Mouse (Mus musculus): ENCODE results near the gene Adamts17. TPM values are rescaled to one million over a fixed set of nuclear protein-coding genes. Genes with fewer than 3 reads are reported as not detected.

The Adamts17 gene
- polyA plus RNA-seq, 1 experiment from 2014 or later: 3.5 TPM

DNA sequence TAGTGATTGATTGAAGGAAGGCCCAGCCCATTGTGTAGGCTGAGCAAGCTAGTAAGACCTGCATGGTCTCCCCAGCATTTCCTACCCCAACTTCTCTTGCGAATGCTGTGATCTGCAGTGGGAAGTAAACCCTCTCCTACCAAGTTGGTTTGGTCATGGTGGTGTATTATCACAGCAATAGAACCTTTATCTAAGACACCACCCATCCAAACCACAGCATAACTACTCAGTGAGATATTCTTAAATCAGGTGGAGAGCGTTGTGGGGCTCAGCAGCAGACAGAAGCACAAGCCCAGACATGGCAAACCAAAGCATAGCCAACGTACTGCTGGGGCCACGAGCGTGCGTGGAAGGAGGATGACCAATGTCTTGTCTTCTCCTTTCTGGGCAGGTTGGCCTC lies 9.8 kb downstream of the Adamts17 start:
- no peak overlapping the region for H3K4me3 ChIP-seq
- H3K4me2 ChIP-seq (replicated peaks): no peak overlapping the region
- H3K27me3 ChIP-seq: no peaks in the 10 kb centered on the region
- H3K9me3 ChIP-seq: no peaks in the 10 kb centered on the region
- 96% methylated on average over 6 of the region's 6 CpGs for WGBS
- no peak for ATAC-seq (replicated peaks)
- H3K27ac ChIP-seq (replicated peaks): no peak overlapping the region
- H3K9ac ChIP-seq (replicated peaks): no peak overlapping the region
- H3K36me3 ChIP-seq: no peaks in the 10 kb centered on the region
- H3K4me1 ChIP-seq: no peaks in the 10 kb centered on the region

DNA sequence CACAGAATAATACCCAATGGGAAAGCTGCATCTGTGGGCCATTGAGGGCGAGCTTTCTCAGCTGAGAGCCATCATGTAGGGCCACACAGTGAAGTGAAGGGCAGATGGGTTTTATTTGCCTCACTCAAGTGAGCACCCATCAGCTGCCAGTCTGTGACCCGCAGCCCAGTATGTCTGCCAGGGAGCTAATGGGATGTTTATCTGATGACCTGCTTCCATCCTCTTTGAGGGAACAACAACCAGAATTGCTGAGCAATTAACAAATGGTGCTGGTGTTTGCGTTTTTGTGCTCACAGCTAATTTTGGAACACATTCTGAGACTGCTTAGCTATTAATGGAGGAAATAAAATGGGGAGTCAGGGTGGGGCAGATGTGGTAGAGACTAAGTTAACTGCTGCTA lies 12.6 kb downstream of the Adamts17 start:
- no peaks in the 10 kb centered on the region for H3K36me3 ChIP-seq
- H3K9ac ChIP-seq (replicated peaks): no peak overlapping the region
- 67% methylated on average over 3 of the region's 3 CpGs for WGBS

DNA sequence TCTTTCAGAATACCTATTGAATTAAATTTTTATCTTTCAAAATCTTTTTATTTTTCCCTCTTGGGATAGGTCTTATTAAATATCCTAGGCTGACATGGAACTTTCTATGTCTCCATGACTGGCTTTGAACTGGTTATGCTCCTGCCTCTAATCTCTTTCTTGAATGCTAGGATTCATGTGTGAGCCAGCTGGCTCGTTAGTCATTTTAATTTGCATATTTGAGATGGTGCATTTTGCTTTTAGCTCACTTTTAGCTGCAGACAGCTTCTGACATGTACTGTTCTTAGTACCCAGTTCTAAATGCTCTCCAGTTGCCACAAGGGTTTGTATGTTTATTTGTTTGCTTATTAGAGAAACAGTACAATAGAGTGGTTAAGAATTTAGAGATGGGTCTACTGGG lies 18.1 kb downstream of the Adamts17 start:
- Histone ChIP-seq H3K4me1 (peaks cover 12% of the 10 kb centered on the region; the same call in 1 of the 2 replicates), H3K4me3 (no peak overlapping the region), H3K4me2 (replicated peaks) (no peak overlapping the region), H3K27me3 (no peaks in the 10 kb centered on the region), H3K27ac (replicated peaks) (no peak overlapping the region), H3K9me3 (no peaks in the 10 kb centered on the region), H3K9ac (replicated peaks) (no peak overlapping the region), H3K36me3 (no peaks in the 10 kb centered on the region)
- no peak for ATAC-seq (replicated peaks)
- 9% methylated on average over 1 of the region's 1 CpGs for WGBS

More for the DNA sequence above, 12.6 kb downstream of the Adamts17 start:
- Histone ChIP-seq H3K4me3 (no peak overlapping the region), H3K9me3 (no peaks in the 10 kb centered on the region), H3K27me3 (no peaks in the 10 kb centered on the region), H3K27ac (replicated peaks) (no peak overlapping the region), H3K4me2 (replicated peaks) (no peak overlapping the region), H3K4me1 (no peaks in the 10 kb centered on the region)
- ATAC-seq (replicated peaks): no peak

DNA sequence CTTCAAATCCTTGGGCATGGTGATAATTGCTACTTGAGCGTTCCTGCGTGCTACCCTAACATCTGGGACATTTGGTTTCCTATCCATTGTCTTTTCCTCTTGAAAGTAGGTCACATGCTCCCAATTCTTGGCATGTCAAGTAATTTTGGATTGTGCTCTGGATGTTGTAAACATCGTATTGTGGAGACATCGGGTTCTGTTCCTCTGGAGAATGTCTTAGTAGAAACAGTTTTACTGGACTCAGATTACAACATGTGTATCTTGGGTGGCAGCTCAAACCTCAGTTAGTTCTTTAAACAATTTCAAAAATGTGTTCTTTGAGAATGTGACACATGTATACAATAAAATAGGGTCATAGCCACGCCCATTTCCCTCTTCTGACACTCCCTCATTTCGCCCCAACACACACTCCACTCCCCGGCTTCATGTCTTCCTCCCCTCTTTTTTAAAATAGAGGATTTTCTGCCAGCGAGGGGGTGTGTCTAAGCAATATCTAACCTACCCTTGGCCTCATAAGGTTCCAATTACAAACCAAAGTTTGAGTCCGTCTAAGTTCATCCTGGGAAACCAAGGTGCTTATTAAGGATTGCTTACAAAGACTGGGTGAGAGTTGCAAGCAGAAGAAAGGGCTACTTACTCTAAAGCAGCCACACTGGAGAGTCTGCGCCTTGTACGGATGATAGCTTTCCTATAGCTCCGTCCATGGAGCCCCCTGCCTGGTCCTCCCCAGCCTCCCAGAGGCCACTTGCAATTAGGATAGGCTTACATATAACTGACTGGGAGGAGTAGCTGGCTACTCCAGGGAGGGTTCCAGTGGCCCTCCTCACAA lies 18.9 kb downstream of the Adamts17 start:
- Histone ChIP-seq H3K4me1 (peaks cover 12% of the 10 kb centered on the region; the same call in 1 of the 2 replicates), H3K4me3 (no peak overlapping the region), H3K27me3 (no peaks in the 10 kb centered on the region), H3K36me3 (no peaks in the 10 kb centered on the region), H3K4me2 (replicated peaks) (no peak overlapping the region), H3K9me3 (no peaks in the 10 kb centered on the region), H3K27ac (replicated peaks) (no peak overlapping the region; the same call in 1 of the 2 replicates), H3K9ac (replicated peaks) (no peak overlapping the region)
- WGBS: 55% methylated on average over 12 of the region's 12 CpGs
- no peak for ATAC-seq (replicated peaks)

DNA sequence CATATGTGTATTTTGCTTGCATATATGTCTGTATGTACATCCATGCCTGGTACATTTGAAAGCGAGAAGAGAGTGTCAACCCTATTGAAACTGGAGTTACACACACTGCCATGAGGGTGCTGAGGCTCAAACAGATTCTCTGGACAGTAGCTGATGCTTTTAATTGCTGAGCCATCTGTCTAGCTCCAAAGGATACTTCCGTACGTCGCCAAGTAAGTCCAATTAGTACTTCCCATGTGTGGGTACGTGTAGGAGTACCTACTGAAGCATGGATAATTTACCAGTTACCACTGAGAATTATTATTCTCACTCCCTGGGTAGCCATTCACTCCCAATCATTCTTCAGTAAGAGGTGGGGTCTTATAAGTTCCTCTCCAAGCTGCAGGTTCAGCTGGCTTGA lies 19.7 kb downstream of the Adamts17 start:
- H3K4me2 ChIP-seq (replicated peaks): no peak overlapping the region
- no peaks in the 10 kb centered on the region for H3K9me3 ChIP-seq
- WGBS: 28% methylated on average over 5 of the region's 5 CpGs
- H3K4me1 ChIP-seq: peaks cover 12% of the 10 kb centered on the region; the same call in 1 of the 2 replicates
- no peak overlapping the region for H3K9ac ChIP-seq (replicated peaks)
- no peak overlapping the region; the same call in 1 of the 2 replicates for H3K27ac ChIP-seq (replicated peaks)
- no peak overlapping the region for H3K4me3 ChIP-seq
- H3K36me3 ChIP-seq: no peaks in the 10 kb centered on the region
- ATAC-seq (replicated peaks): peak; percentile 75
- H3K27me3 ChIP-seq: no peaks in the 10 kb centered on the region

DNA sequence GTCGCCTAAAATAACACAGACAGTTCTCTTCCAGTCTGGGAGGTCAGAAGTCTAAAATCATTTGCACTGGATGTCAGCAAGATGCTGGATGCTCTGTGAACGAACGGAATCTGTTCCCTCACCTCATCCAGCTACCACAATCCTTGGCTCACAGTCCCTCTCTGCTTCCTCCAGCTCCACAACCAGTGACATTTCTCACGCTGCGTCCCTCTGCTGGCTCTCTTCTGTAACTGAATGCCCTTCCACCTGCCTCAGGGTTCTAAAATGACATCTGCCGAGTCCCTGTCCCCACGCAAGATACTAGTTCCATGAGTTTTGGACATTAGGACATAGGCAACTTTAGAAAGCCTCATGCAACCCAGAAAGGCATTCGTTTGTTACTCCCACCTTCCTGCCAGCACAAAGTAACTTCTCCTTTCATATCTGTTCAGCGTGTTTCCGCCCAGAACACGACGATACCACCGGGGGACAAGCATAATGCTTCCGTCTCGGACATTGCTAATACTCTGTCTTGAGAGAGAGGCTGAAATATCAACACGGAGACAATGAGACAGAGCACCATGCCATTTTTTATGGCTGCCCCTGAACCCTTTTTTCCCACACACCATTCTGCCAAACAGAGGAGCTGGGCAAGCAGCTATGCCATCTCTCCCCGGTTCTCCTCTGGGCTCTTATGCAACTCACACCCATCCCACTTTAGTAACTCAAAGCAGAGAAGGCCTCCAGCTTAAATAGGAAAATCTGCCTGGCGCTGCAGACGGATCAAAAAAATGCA lies 27.6 kb downstream of the Adamts17 start:
- Histone ChIP-seq H3K36me3 (no peaks in the 10 kb centered on the region), H3K4me3 (no peak overlapping the region), H3K4me1 (peaks cover 20% of the 10 kb centered on the region), H3K27me3 (no peaks in the 10 kb centered on the region), H3K27ac (replicated peaks) (peak overlapping the region; percentile 61), H3K9ac (replicated peaks) (no peak overlapping the region), H3K9me3 (no peaks in the 10 kb centered on the region), H3K4me2 (replicated peaks) (no peak overlapping the region)
- no peak for ATAC-seq (replicated peaks)
- 73% methylated on average over 19 of the region's 19 CpGs for WGBS

DNA sequence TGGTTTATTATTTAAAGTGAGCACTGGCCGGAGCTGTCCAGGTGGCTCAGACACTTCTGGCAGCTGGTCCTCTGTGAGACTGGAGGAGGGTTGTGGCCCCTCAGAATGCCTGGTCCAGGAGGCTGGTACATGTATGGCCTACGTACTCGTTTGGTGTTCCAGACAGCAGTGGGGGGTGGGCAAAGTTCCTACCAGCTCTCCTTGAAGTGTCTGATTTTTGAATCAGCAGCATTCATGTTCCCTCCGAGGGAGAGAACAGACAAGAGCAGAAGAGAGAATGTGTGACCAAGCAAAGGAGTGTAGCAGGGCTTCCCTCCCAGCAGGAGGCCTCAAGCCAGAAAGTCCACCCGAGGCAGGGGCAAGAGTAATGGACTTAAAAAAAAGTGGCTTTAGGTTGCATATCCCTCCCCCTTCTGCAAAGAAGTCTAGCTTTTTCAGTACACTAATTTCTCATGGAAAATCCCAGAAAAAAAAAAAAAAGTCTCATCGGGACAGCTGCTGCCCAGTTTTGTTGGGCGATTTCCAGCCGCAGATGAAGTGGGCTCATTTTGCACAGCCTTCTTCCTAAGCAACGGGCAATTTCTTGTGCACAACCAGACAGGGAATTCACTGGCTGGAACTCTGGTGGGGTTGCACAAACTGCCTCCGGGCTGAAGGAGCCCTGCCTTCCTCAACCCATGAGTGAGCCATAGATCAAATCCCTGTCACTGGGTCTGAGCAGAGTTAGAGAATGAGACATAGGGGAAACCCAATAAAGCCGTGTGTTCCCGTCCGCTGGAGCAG lies 28.4 kb downstream of the Adamts17 start:
- Histone ChIP-seq H3K27me3 (no peaks in the 10 kb centered on the region), H3K4me2 (replicated peaks) (no peak overlapping the region), H3K9ac (replicated peaks) (no peak overlapping the region), H3K36me3 (no peaks in the 10 kb centered on the region), H3K27ac (replicated peaks) (peak overlapping the region; percentile 61), H3K4me3 (no peak overlapping the region), H3K9me3 (no peaks in the 10 kb centered on the region), H3K4me1 (peaks cover 22% of the 10 kb centered on the region)
- 33% methylated on average over 13 of the region's 13 CpGs for WGBS
- peak; percentile 32; the same call in 1 of the 2 replicates for ATAC-seq (replicated peaks)

DNA sequence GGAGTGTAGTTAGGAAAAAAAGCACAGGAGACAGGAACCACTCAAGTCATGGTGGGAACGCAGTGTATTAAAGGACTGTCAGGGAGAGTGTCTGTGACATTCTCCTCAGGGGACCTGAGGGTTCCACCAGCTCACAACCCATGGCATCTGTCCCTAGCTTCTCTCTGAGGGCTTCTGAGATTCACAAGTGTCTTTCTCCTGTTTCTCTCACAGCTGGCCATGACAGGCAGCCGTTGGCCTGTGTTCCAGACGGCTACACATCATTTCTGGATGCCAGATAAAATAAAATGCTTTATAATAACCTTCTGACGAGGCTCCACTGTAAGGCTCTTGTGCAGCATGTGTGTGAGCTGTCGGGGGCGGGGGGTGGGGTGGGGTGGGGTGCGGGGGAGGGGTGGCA lies 32.0 kb downstream of the Adamts17 start:
- peaks cover 22% of the 10 kb centered on the region for H3K4me1 ChIP-seq
- no peaks in the 10 kb centered on the region for H3K27me3 ChIP-seq
- H3K9ac ChIP-seq (replicated peaks): no peak overlapping the region
- no peaks in the 10 kb centered on the region for H3K36me3 ChIP-seq
- no peaks in the 10 kb centered on the region for H3K9me3 ChIP-seq
- 61% methylated on average over 7 of the region's 7 CpGs for WGBS
- H3K4me2 ChIP-seq (replicated peaks): no peak overlapping the region
- H3K4me3 ChIP-seq: no peak overlapping the region
- no peak for ATAC-seq (replicated peaks)
- no peak overlapping the region for H3K27ac ChIP-seq (replicated peaks)

DNA sequence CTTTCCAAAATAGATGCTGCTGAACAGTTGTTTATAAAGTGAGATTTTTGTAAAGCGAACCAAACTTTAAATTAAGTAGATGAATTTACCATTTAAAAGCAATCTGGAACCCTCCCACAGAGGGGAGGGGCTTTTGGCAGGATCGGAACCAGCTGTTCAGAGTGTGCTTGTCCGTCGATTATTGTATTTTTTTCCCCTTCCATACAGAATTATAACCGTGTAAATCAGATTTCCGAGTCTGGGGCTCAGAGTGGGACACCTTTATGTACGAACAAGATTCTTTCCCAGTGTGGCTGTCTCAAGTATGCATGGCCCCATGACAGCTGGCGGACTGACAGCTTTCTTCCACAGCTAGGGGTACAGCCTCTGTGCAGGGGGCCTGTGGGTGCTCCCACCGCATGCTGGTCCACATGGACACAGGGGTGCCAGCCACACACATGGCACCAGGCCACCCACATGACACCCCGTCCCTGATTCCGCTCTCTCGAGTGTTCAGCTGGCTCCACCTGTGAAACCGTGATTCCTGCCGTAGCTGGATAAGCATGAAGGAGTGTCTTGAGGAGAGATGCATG lies 32.5 kb downstream of the Adamts17 start:
- peak overlapping the region; percentile 35; the same call in 1 of the 2 replicates for H3K27ac ChIP-seq (replicated peaks)
- 69% methylated on average over 14 of the region's 14 CpGs for WGBS
- no peaks in the 10 kb centered on the region for H3K27me3 ChIP-seq
- H3K4me3 ChIP-seq: no peak overlapping the region
- peaks cover 21% of the 10 kb centered on the region for H3K4me1 ChIP-seq
- no peak for ATAC-seq (replicated peaks)
- no peak overlapping the region for H3K4me2 ChIP-seq (replicated peaks)
- H3K36me3 ChIP-seq: no peaks in the 10 kb centered on the region
- H3K9me3 ChIP-seq: no peaks in the 10 kb centered on the region
- no peak overlapping the region for H3K9ac ChIP-seq (replicated peaks)

DNA sequence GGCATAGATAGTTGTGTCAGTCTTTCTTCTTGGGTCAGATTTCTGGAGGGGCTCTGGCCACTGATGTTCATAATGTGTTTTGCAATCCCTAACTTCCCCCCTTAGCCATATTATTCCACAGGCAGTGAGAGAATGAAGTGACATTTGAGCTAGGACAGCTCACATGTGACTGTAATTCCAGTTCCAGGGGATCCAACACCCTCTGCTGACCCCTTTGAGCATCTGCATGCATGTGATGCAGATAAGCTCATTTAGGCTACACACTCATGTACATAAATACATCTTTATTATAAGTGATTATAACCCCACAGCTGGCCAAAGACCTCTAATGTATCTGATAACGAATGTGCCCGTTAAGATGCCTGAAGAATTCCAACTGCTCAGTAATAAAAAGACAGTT lies 33.7 kb downstream of the Adamts17 start:
- H3K27ac ChIP-seq (replicated peaks): no peak overlapping the region
- H3K4me2 ChIP-seq (replicated peaks): no peak overlapping the region
- H3K9ac ChIP-seq (replicated peaks): no peak overlapping the region
- no peaks in the 10 kb centered on the region for H3K27me3 ChIP-seq
- H3K36me3 ChIP-seq: no peaks in the 10 kb centered on the region
- H3K4me1 ChIP-seq: peaks cover 11% of the 10 kb centered on the region
- 69% methylated on average over 2 of the region's 2 CpGs for WGBS
- no peaks in the 10 kb centered on the region for H3K9me3 ChIP-seq
- no peak overlapping the region for H3K4me3 ChIP-seq
- ATAC-seq (replicated peaks): no peak

DNA sequence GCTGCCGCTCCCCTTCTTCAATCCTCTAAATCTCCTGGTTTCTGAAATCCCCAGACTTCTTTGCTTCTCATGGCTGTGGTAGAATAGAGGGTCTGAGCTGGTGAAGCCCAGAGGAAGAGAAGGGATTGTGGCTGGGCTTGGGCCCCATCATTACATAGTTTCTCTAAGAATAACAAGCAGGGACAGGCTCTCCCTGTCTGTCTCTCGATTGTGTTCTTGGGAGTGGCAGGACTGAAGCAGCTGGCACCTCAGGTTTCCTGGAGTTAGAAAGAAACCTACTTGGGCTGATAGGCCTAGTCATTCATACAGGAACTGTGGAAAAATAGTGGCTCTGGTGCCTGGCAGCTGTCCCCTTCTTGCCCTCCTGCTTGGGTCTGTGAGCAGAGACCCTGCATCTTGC lies 51.9 kb downstream of the Adamts17 start:
- no peak overlapping the region for H3K4me3 ChIP-seq
- 86% methylated on average over 2 of the region's 2 CpGs for WGBS

More for the DNA sequence above, 51.9 kb downstream of the Adamts17 start:
- Histone ChIP-seq H3K4me1 (no peaks in the 10 kb centered on the region), H3K27ac (replicated peaks) (no peak overlapping the region), H3K4me2 (replicated peaks) (no peak overlapping the region), H3K36me3 (no peaks in the 10 kb centered on the region), H3K9me3 (no peaks in the 10 kb centered on the region), H3K9ac (replicated peaks) (no peak overlapping the region), H3K27me3 (no peaks in the 10 kb centered on the region)
- no peak for ATAC-seq (replicated peaks)

Data from forebrain, embryonic 15.5 days (tissue).